Mouse (Mus musculus) lung, adult 2 months (tissue): ENCODE measurements around the gene AC131692.1.

Source experiments
- CTCF ChIP-seq: fragments of 200-500 bp; IDR thresholded peaks from 2 replicates; pipeline ENCODE4 v1.5.1; 2011; ENCODE audit warnings: mild to moderate bottlenecking, low read length, control low read depth; ENCODE audit not compliant: insufficient read depth
- POLR2A ChIP-seq: fragments of 200-500 bp; IDR thresholded peaks from 2 replicates; pipeline ENCODE4 v1.6.1; 2011; ENCODE audit warnings: low read depth, mild to moderate bottlenecking, control low read depth, low read length, borderline replicate concordance; ENCODE audit errors: extremely low read depth

DNA sequence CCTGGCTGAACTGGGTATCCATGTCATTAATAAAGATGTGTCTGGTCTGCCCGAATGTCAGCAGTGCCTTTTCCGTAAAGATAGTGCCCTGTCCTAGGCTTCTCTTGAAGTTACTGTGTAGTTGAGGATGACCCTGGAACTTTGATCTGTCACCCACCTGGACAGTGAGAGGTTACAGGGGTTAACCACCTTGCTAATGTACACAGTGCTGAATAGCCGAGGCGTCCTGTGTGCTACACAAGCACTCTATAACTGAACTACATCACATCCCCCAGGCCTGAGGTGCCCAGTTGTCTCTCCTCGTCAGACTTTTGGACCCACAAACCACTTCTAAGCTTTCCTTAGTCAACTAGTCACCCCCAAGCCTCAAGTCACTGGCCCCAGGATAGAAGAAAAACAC lies 31.8 kb upstream of the AC131692.1 start:
- TF ChIP-seq CTCF (no peak), POLR2A (no peak)
